Mouse (Mus musculus) liver, embryonic 14.5 days (tissue): Measurements from ENCODE around the gene Spag16. TPM values are rescaled to one million over a fixed set of nuclear protein-coding genes. Genes with fewer than 3 reads are reported as not detected.

Experiments used
- ATAC-seq: fragments of 200-750 bp; cut with Nextera tagmentation; 2 replicates; pipeline ENCODE4 v1.8.0; 2017; ENCODE audit warnings: moderate number of reproducible peaks, mild to moderate bottlenecking, moderate library complexity; ENCODE audit not compliant: insufficient read depth
- DNase-seq, 3 experiments: peaks; one replicate each; pipeline ENCODE4 v3.0.0-alpha.2; 2012 to 2013; ENCODE audit warnings: low read depth in 3 of 3, low spot score in 3 of 3
- H3K27ac ChIP-seq: fragments of 300-500 bp; sonication (generic); 2 replicates; pipeline ENCODE4 v1.5.1; 2014; ENCODE audit warnings: moderate library complexity, mild to moderate bottlenecking, control low read depth, inconsistent platforms
- H3K27me3 ChIP-seq: fragments of 300-500 bp; sonication (generic); 2 replicates; pipeline ENCODE4 v1.6.1; 2014; ENCODE audit warnings: mild to moderate bottlenecking, low read length, moderate library complexity; ENCODE audit not compliant: control insufficient read depth, insufficient read depth
- H3K36me3 ChIP-seq: fragments of 300-500 bp; sonication (generic); replicated peaks from 2 replicates; pipeline ENCODE4 v1.6.1; 2014; ENCODE audit warnings: low read depth; ENCODE audit not compliant: control insufficient read depth, insufficient read depth
- H3K4me1 ChIP-seq, 2 experiments: fragments of 200-500 bp in 1 of 2; fragments of 300-500 bp in 1 of 2; sonication (generic) in 1 of 2; replicated peaks; 2 replicates each; pipeline ENCODE4 v1.6.1; 2012 to 2014; ENCODE audit warnings: antibody characterized with exemption in 1 of 2, inconsistent platforms in 1 of 2, low read length in 1 of 2; ENCODE audit not compliant: control insufficient read depth in 2 of 2, insufficient read depth in 2 of 2
- H3K4me2 ChIP-seq: fragments of 300-500 bp; sonication (generic); 2 replicates; pipeline ENCODE4 v1.6.1; 2014; ENCODE audit warnings: low read depth, mild to moderate bottlenecking, control low read depth, moderate library complexity
- H3K4me3 ChIP-seq, 2 experiments: fragments of 200-500 bp in 1 of 2; fragments of 300-500 bp in 1 of 2; sonication (generic) in 1 of 2; 2 replicates each; pipeline ENCODE4 v1.5.1; 2012 to 2014; ENCODE audit warnings: low read depth in 2 of 2, low read length in 2 of 2, mild to moderate bottlenecking in 2 of 2, control low read depth in 1 of 2, inconsistent platforms in 1 of 2, moderate library complexity in 1 of 2; ENCODE audit not compliant: insufficient read depth in 1 of 2
- H3K9ac ChIP-seq: fragments of 300-500 bp; sonication (generic); replicated peaks from 2 replicates; pipeline ENCODE4 v1.6.1; 2014; ENCODE audit warnings: mild to moderate bottlenecking, control low read depth, moderate library complexity
- H3K9me3 ChIP-seq: fragments of 300-500 bp; sonication (generic); 2 replicates; pipeline ENCODE4 v1.6.1; 2016; ENCODE audit warnings: low read length, mixed read lengths; ENCODE audit not compliant: control insufficient read depth
- CTCF ChIP-seq: IDR thresholded peaks from 2 replicates; pipeline ENCODE4 v1.5.1; 2016; ENCODE audit warnings: antibody characterized with exemption, low read depth, control low read depth
- EP300 ChIP-seq: IDR thresholded peaks from 2 replicates; pipeline ENCODE4 v1.6.1; 2016; ENCODE audit warnings: antibody characterized with exemption, low read depth
- WGBS: fragments of 180-500 bp; shearing (Covaris S2); extraction: QIAGEN DNeasy Blood & Tissue Kit; methylation state at CpG from one replicate; pipeline ENCODE4 v1.1.7; 2014; ENCODE audit not compliant: insufficient replicate concordance; 5-methylcytosine and 5-hydroxymethylcytosine counted together
- polyA plus RNA-seq, 2 experiments: library from polyadenylated mRNA; depleted of rRNA in 1 of 2; stranded (reverse) in 1 of 2; unstranded in 1 of 2; fragments of >200 nt; fragmentation: Nextera tagmentation in 1 of 2; extraction: Ambion mirVana in 1 of 2; gene quantifications; 2 replicates each; pipeline versions ENCODE4 v1.2.1 to v1.2.3; 2012 to 2014

Spag16 gene
- polyA plus RNA-seq, 2 experiments: not detected

- H3K27ac ChIP-seq: no peak overlapping the region
- no peaks in the 10 kb centered on the region for H3K36me3 ChIP-seq
- no peaks in the 10 kb centered on the region for H3K4me1 ChIP-seq
- H3K4me2 ChIP-seq: no peak overlapping the region
- H3K9me3 ChIP-seq: no peaks in the 10 kb centered on the region
- WGBS: 47% methylated on average over 2 of the region's 2 CpGs
- H3K9ac ChIP-seq: no peak overlapping the region
- DNase-seq (no peak), ATAC-seq (no peak)
- no peak for TF ChIP-seq EP300
- H3K27me3 ChIP-seq: no peaks in the 10 kb centered on the region
- no peak overlapping the region for H3K4me3 ChIP-seq
Measured at GRCm38 (mm10) chr1:70551839-70552238, 725.1 kb downstream of the Spag16 start.

- no peak overlapping the region for H3K9ac ChIP-seq
- H3K9me3 ChIP-seq: no peaks in the 10 kb centered on the region
- TF ChIP-seq CTCF (no peak), EP300 (no peak)
- ATAC-seq: no peak
- H3K27ac ChIP-seq: no peak overlapping the region
- WGBS: 61% methylated on average over 3 of the region's 3 CpGs
- no peak for DNase-seq
- H3K4me1 ChIP-seq: no peaks in the 10 kb centered on the region
- H3K4me2 ChIP-seq: no peak overlapping the region
- H3K36me3 ChIP-seq: no peaks in the 10 kb centered on the region
- no peaks in the 10 kb centered on the region for H3K27me3 ChIP-seq
- H3K4me3 ChIP-seq: no peak overlapping the region
Measured at GRCm38 (mm10) chr1:70621805-70622204, 795.0 kb downstream of the Spag16 start.

GRCm38 (mm10) chr1:70624803-70625460, 798.2 kb downstream of the Spag16 start:
- Histone ChIP-seq H3K27me3 (no peaks in the 10 kb centered on the region), H3K4me1 (no peaks in the 10 kb centered on the region), H3K4me2 (no peak overlapping the region), H3K9ac (no peak overlapping the region), H3K27ac (no peak overlapping the region), H3K36me3 (no peaks in the 10 kb centered on the region), H3K9me3 (no peaks in the 10 kb centered on the region), H3K4me3 (no peak overlapping the region)
- TF ChIP-seq EP300 (no peak), CTCF (no peak)
- DNase-seq (no peak), ATAC-seq (no peak)
- 54% methylated on average over 5 of the region's 5 CpGs for WGBS

GRCm38 (mm10) chr1:70652719-70653118, 825.9 kb downstream of the Spag16 start:
- Histone ChIP-seq H3K4me3 (no peak overlapping the region), H3K27me3 (no peaks in the 10 kb centered on the region), H3K27ac (no peak overlapping the region), H3K36me3 (no peaks in the 10 kb centered on the region), H3K4me2 (no peak overlapping the region), H3K9me3 (no peaks in the 10 kb centered on the region), H3K4me1 (no peaks in the 10 kb centered on the region), H3K9ac (no peak overlapping the region)
- 62% methylated on average over 4 of the region's 4 CpGs for WGBS
- ATAC-seq: no peak
- DNase-seq: no peak
- TF ChIP-seq CTCF (no peak), EP300 (no peak)

GRCm38 (mm10) chr1:70692529-70692928, 865.8 kb downstream of the Spag16 start:
- Histone ChIP-seq H3K9ac (no peak overlapping the region), H3K4me1 (no peaks in the 10 kb centered on the region), H3K9me3 (no peaks in the 10 kb centered on the region), H3K27me3 (no peaks in the 10 kb centered on the region), H3K27ac (no peak overlapping the region), H3K36me3 (no peaks in the 10 kb centered on the region), H3K4me3 (no peak overlapping the region), H3K4me2 (no peak overlapping the region)
- ATAC-seq: no peak
- no peak for DNase-seq
- WGBS: 57% methylated on average over 2 of the region's 2 CpGs
- TF ChIP-seq CTCF (no peak), EP300 (no peak)
